Mouse (Mus musculus) midbrain, postnatal 0 days (tissue): ENCODE measurements around the gene Ubqlnl. TPM values are rescaled to one million over a fixed set of nuclear protein-coding genes. Genes with fewer than 3 reads are reported as not detected.

ENCODE experiments used
- ATAC-seq: fragments of 200-750 bp; cut with Nextera tagmentation; 2 replicates; pipeline ENCODE4 v1.8.0; 2017; ENCODE audit warnings: moderate number of reproducible peaks, mild to moderate bottlenecking, moderate TSS enrichment, moderate library complexity; ENCODE audit not compliant: low FRiP score
- DNase-seq: peaks from one replicate; pipeline ENCODE4 v3.0.0-alpha.2; 2015; ENCODE audit warnings: low spot score
- H3K27ac ChIP-seq: fragments of 300-500 bp; sonication (generic); 2 replicates; pipeline ENCODE4 v1.5.1; 2014; ENCODE audit warnings: low read depth, mild to moderate bottlenecking, low read length, mixed read lengths
- H3K27me3 ChIP-seq: fragments of 300-500 bp; sonication (generic); 2 replicates; pipeline ENCODE4 v1.6.1; 2014; ENCODE audit warnings: low read length, control low read depth, mixed read lengths; ENCODE audit not compliant: insufficient read depth
- H3K36me3 ChIP-seq: fragments of 300-500 bp; sonication (generic); 2 replicates; pipeline ENCODE4 v1.6.1; 2014; ENCODE audit warnings: low read length, control low read depth, mixed read lengths; ENCODE audit not compliant: insufficient read depth
- H3K4me1 ChIP-seq: fragments of 300-500 bp; sonication (generic); 2 replicates; pipeline ENCODE4 v1.6.1; 2014; ENCODE audit warnings: mild to moderate bottlenecking, control low read depth, antibody characterized with exemption, low read length, mixed read lengths; ENCODE audit not compliant: insufficient read depth
- H3K4me2 ChIP-seq: fragments of 300-500 bp; sonication (generic); 2 replicates; pipeline ENCODE4 v1.6.1; 2014; ENCODE audit warnings: low read depth, mild to moderate bottlenecking, low read length, mixed read lengths; ENCODE audit not compliant: poor library complexity, severe bottlenecking
- H3K4me3 ChIP-seq: fragments of 300-500 bp; sonication (generic); 2 replicates; pipeline ENCODE4 v1.5.1; 2014; ENCODE audit warnings: low read depth, mild to moderate bottlenecking, low read length, moderate library complexity
- H3K9ac ChIP-seq: fragments of 300-500 bp; sonication (generic); replicated peaks from 2 replicates; pipeline ENCODE4 v1.6.1; 2014; ENCODE audit warnings: mild to moderate bottlenecking, low read length, moderate library complexity, mixed read lengths; ENCODE audit not compliant: poor library complexity, severe bottlenecking
- H3K9me3 ChIP-seq: fragments of 300-500 bp; sonication (generic); 2 replicates; pipeline ENCODE4 v1.6.1; 2016; ENCODE audit warnings: low read length, control low read depth
- CTCF ChIP-seq: IDR thresholded peaks from 2 replicates; pipeline ENCODE4 v1.5.1; 2016; ENCODE audit warnings: antibody characterized with exemption, mild to moderate bottlenecking
- WGBS: fragments of 180-500 bp; shearing (Covaris S2); extraction: QIAGEN DNeasy Blood & Tissue Kit; methylation state at CpG from one replicate; pipeline ENCODE4 v1.1.7; 2014; 5-methylcytosine and 5-hydroxymethylcytosine counted together
- polyA plus RNA-seq: library from polyadenylated mRNA; unstranded; fragments of >200 nt; fragmentation: Nextera tagmentation; extraction: Ambion mirVana; gene quantifications from 2 replicates; pipeline ENCODE4 v1.2.1, GENCODE M21; 2015
- total RNA-seq: library from RNA; depleted of rRNA; stranded (reverse); fragments of >200 nt; gene quantifications from 2 replicates; pipeline ENCODE4 v1.2.3, GENCODE M21; 2014

Ubqlnl gene
- total and polyA plus RNA-seq, 2 experiments from 2014 or later, result not detected

GRCm38 (mm10) chr7:104178422-104179054, 28.2 kb upstream of the Ubqlnl start:
- Histone ChIP-seq H3K27ac (no peak overlapping the region), H3K36me3 (no peaks in the 10 kb centered on the region), H3K9me3 (no peaks in the 10 kb centered on the region), H3K9ac (no peak overlapping the region), H3K4me1 (no peaks in the 10 kb centered on the region), H3K27me3 (no peaks in the 10 kb centered on the region), H3K4me3 (no peak overlapping the region), H3K4me2 (no peak overlapping the region)
- WGBS, result 62% methylated on average over 5 of the region's 5 CpGs
- DNase-seq (peak; percentile 6), ATAC-seq (no peak)
- no peak for TF ChIP-seq CTCF

- WGBS, result 26% methylated on average over 1 of the region's 1 CpGs
Measured at GRCm38 (mm10) chr7:104175085-104175484, 24.7 kb upstream of the Ubqlnl start.

GRCm38 (mm10) chr7:104169634-104170204, 19.4 kb upstream of the Ubqlnl start:
- Histone ChIP-seq H3K4me1 (no peaks in the 10 kb centered on the region), H3K27me3 (no peaks in the 10 kb centered on the region), H3K9ac (no peak overlapping the region), H3K36me3 (no peaks in the 10 kb centered on the region), H3K4me2 (no peak overlapping the region), H3K9me3 (no peaks in the 10 kb centered on the region), H3K4me3 (no peak overlapping the region), H3K27ac (no peak overlapping the region)
- DNase-seq (no peak), ATAC-seq (no peak)
- TF ChIP-seq CTCF, result no peak
- 77% methylated on average over 6 of the region's 6 CpGs for WGBS

More at GRCm38 (mm10) chr7:104175085-104175484, 24.7 kb upstream of the Ubqlnl start:
- ATAC-seq (no peak), DNase-seq (no peak)
- no peaks in the 10 kb centered on the region for H3K27me3 ChIP-seq
- no peak overlapping the region for H3K4me3 ChIP-seq
- H3K4me1 ChIP-seq, result no peaks in the 10 kb centered on the region
- TF ChIP-seq CTCF, result no peak
- no peaks in the 10 kb centered on the region for H3K36me3 ChIP-seq
- no peaks in the 10 kb centered on the region for H3K9me3 ChIP-seq
- no peak overlapping the region for H3K9ac ChIP-seq
- H3K27ac ChIP-seq, result no peak overlapping the region
- no peak overlapping the region for H3K4me2 ChIP-seq

- Histone ChIP-seq H3K4me2 (no peak overlapping the region), H3K27ac (no peak overlapping the region), H3K4me1 (no peaks in the 10 kb centered on the region), H3K36me3 (no peaks in the 10 kb centered on the region), H3K9me3 (no peaks in the 10 kb centered on the region), H3K27me3 (no peaks in the 10 kb centered on the region), H3K9ac (no peak overlapping the region), H3K4me3 (no peak overlapping the region)
- no peak for ATAC-seq
- WGBS, result 80% methylated on average over 6 of the region's 6 CpGs
- peak; percentile 15; the same call in 1 of the 2 replicates for TF ChIP-seq CTCF
- no peak for DNase-seq
Measured at GRCm38 (mm10) chr7:104167105-104167504, 16.7 kb upstream of the Ubqlnl start.

GRCm38 (mm10) chr7:104143179-104143578, 7.2 kb downstream of the Ubqlnl start, which contains the start of gene Ubqln3:
Gene Ubqln3, minus strand, starts transcription at chr7:104143279.
- H3K4me1 ChIP-seq, result no peaks in the 10 kb centered on the region
- H3K9me3 ChIP-seq, result no peaks in the 10 kb centered on the region
- no peak for ATAC-seq
- no peak within 1 kb of the TSS for H3K4me3 ChIP-seq
- DNase-seq, result no peak
- H3K9ac ChIP-seq, result no peak within 1 kb of the TSS
- no peaks in the 10 kb centered on the region for H3K27me3 ChIP-seq
- H3K36me3 ChIP-seq, result no peaks in the 10 kb centered on the region
- H3K4me2 ChIP-seq, result no peak within 1 kb of the TSS
- H3K27ac ChIP-seq, result no peak within 1 kb of the TSS
- 75% methylated on average over 3 of the region's 3 CpGs for WGBS
- no peak for TF ChIP-seq CTCF

GRCm38 (mm10) chr7:104137305-104137704, 13.1 kb downstream of the Ubqlnl start, which contains the start of gene Olfr643:
Gene Olfr643, minus strand, starts transcription at chr7:104137405.
- Histone ChIP-seq H3K27me3 (no peaks in the 10 kb centered on the region), H3K36me3 (no peaks in the 10 kb centered on the region), H3K4me1 (no peaks in the 10 kb centered on the region), H3K4me2 (no peak within 1 kb of the TSS), H3K27ac (no peak within 1 kb of the TSS), H3K9ac (no peak within 1 kb of the TSS), H3K4me3 (no peak within 1 kb of the TSS), H3K9me3 (no peaks in the 10 kb centered on the region)
- 90% methylated on average over 5 of the region's 5 CpGs for WGBS
- ATAC-seq, result no peak
- no peak for DNase-seq
- no peak for TF ChIP-seq CTCF
